Mouse (Mus musculus) bone marrow macrophage, adult 2 months (primary cell): ENCODE data around the gene Uspl1.

Experiments used
- CTCF ChIP-seq: IDR thresholded peaks from 2 replicates; pipeline ENCODE4 v1.5.1; 2012; ENCODE audit warnings: low read depth, mild to moderate bottlenecking, low read length, moderate library complexity
- POLR2A ChIP-seq: IDR thresholded peaks from 2 replicates; pipeline ENCODE4 v1.6.1; 2012; ENCODE audit warnings: mild to moderate bottlenecking, low read depth, low read length, borderline replicate concordance

DNA sequence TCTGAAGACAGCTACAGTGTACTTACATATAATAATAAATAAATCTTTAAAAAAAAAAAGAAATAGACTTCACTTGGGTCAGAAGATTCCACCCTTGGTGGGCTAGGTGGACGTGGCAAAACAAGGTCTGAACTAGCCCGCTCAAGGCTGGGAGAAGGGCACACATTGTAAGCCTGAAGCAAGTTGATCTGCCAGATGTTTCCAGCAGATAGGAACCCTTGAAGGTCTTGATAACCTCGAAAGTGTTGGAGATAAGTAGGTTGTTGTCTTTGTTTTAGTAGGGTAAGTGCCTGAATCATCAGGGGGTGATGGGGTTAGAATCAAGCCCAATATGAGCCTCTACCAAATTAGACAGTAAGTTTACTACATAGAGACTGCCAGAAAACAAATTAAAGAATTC lies 35.3 kb downstream of the Uspl1 start:
- TF ChIP-seq POLR2A (no peak), CTCF (no peak)
